Mouse (Mus musculus): ENCODE data around the gene Bcat1.

Gene Bcat1

GRCm38 (mm10) chr6:144944435-144945365 is 131.3 kb downstream of the Bcat1 start:
- no peak for DNase-seq (ENCODE audit: low read depth)
